Mouse (Mus musculus): ENCODE measurements around the gene Sptbn4. TPM values are rescaled to one million over a fixed set of nuclear protein-coding genes. Genes with fewer than 3 reads are reported as not detected.
"Not testable (repeated sequence)": the region's sequence is repeated elsewhere in the genome, so short reads cannot be mapped to it uniquely, and the experiment has no call there.

Gene Sptbn4
- 0.06 and 0.09 TPM in 2 replicates for polyA plus RNA-seq (2015; fragmentation: Nextera tagmentation; extraction: Ambion mirVana)

- Histone ChIP-seq H3K4me2 (peak within 1 kb of the TSS; percentile 90), H3K36me3 (replicated peaks) (peaks cover 27% of the 10 kb centered on the region), H3K4me3 (replicated peaks) (peak within 1 kb of the TSS; percentile 80), H3K9me3 (replicated peaks) (no peaks in the 10 kb centered on the region), H3K27ac (replicated peaks) (peak within 1 kb of the TSS; percentile 97), H3K4me1 (replicated peaks) (peaks cover 54% of the 10 kb centered on the region), H3K9ac (peak within 1 kb of the TSS; percentile 93), H3K27me3 (peaks cover 46% of the 10 kb centered on the region)
- peak; percentile 78 for ATAC-seq (ENCODE audit: insufficient read depth)
- WGBS (ENCODE audit: insufficient replicate concordance), result 1% methylated on average over 54 of the region's 54 CpGs
Measured at GRCm38 (mm10) chr7:27447419-27448286, at the start of gene Sptbn4, which contains the start of gene Blvrb. Gene Sptbn4, minus strand, starts transcription at chr7:27447686. Gene Blvrb, plus strand, starts transcription at chr7:27447978.

- not testable (repeated sequence) for H3K27me3 ChIP-seq; H3K9me3 ChIP-seq (replicated peaks); H3K4me3 ChIP-seq (replicated peaks); H3K4me2 ChIP-seq; H3K9ac ChIP-seq; H3K36me3 ChIP-seq (replicated peaks); ATAC-seq (ENCODE audit: insufficient read depth); H3K27ac ChIP-seq (replicated peaks)
- 66% methylated on average over 9 of the region's 9 CpGs for WGBS (ENCODE audit: insufficient replicate concordance)
- peaks cover 58% of the 10 kb centered on the region for H3K4me1 ChIP-seq (replicated peaks)
Measured at GRCm38 (mm10) chr7:27494659-27495367, 47.3 kb upstream of the Sptbn4 start.

- peaks cover 72% of the 10 kb centered on the region for H3K4me1 ChIP-seq (replicated peaks)
- peaks cover 18% of the 10 kb centered on the region for H3K36me3 ChIP-seq (replicated peaks)
- ATAC-seq (ENCODE audit: insufficient read depth), result no peak
- H3K4me3 ChIP-seq (replicated peaks), result no peak overlapping the region
- 0 out of 2 replicates have a peak overlapping the region, but pooled peaks have one; percentile 3 for H3K27ac ChIP-seq (replicated peaks)
- 70% methylated on average over 5 of the region's 5 CpGs for WGBS (ENCODE audit: insufficient replicate concordance)
- H3K9me3 ChIP-seq (replicated peaks), result no peaks in the 10 kb centered on the region
- no peak overlapping the region for H3K4me2 ChIP-seq
- no peaks in the 10 kb centered on the region for H3K27me3 ChIP-seq
- H3K9ac ChIP-seq, result no peak overlapping the region
Measured at GRCm38 (mm10) chr7:27493450-27493849, 46.0 kb upstream of the Sptbn4 start.

GRCm38 (mm10) chr7:27493022-27493421, 45.5 kb upstream of the Sptbn4 start:
- H3K36me3 ChIP-seq (replicated peaks), result peaks cover 18% of the 10 kb centered on the region
- no peak overlapping the region for H3K4me3 ChIP-seq (replicated peaks)
- peaks cover 76% of the 10 kb centered on the region for H3K4me1 ChIP-seq (replicated peaks)
- ATAC-seq (ENCODE audit: insufficient read depth), result no peak
- no peaks in the 10 kb centered on the region for H3K9me3 ChIP-seq (replicated peaks)
- H3K27ac ChIP-seq (replicated peaks), result peak overlapping the region; percentile 3; the same call in 1 of the 2 replicates
- WGBS (ENCODE audit: insufficient replicate concordance), result 42% methylated on average over 3 of the region's 3 CpGs
- H3K27me3 ChIP-seq, result no peaks in the 10 kb centered on the region
- no peak overlapping the region for H3K4me2 ChIP-seq
- no peak overlapping the region for H3K9ac ChIP-seq

- H3K36me3 ChIP-seq (replicated peaks), result peaks cover 18% of the 10 kb centered on the region
- H3K4me1 ChIP-seq (replicated peaks), result peaks cover 70% of the 10 kb centered on the region
- no peak for ATAC-seq (ENCODE audit: insufficient read depth)
- H3K9me3 ChIP-seq (replicated peaks), result no peaks in the 10 kb centered on the region
- H3K27ac ChIP-seq (replicated peaks), result peak overlapping the region; percentile 95
- H3K4me3 ChIP-seq (replicated peaks), result peak overlapping the region; percentile 5; the same call in 1 of the 2 replicates
- H3K4me2 ChIP-seq, result peak overlapping the region; percentile 91
- H3K27me3 ChIP-seq, result no peaks in the 10 kb centered on the region
- WGBS (ENCODE audit: insufficient replicate concordance), result 74% methylated on average over 7 of the region's 7 CpGs
- H3K9ac ChIP-seq, result 0 out of 2 replicates have a peak overlapping the region, but pooled peaks have one; percentile 80
Measured at GRCm38 (mm10) chr7:27491856-27492255, 44.4 kb upstream of the Sptbn4 start.

- Histone ChIP-seq H3K4me1 (replicated peaks) (peaks cover 74% of the 10 kb centered on the region), H3K9me3 (replicated peaks) (no peaks in the 10 kb centered on the region), H3K4me3 (replicated peaks) (peak overlapping the region; percentile 63), H3K27ac (replicated peaks) (peak overlapping the region; percentile 95), H3K36me3 (replicated peaks) (peaks cover 18% of the 10 kb centered on the region), H3K27me3 (no peaks in the 10 kb centered on the region), H3K9ac (peak overlapping the region; percentile 80), H3K4me2 (peak overlapping the region; percentile 91)
- ATAC-seq (ENCODE audit: insufficient read depth), result peak; percentile 84
- under 1% methylated on average over 33 of the region's 33 CpGs for WGBS (ENCODE audit: insufficient replicate concordance)
Measured at GRCm38 (mm10) chr7:27490543-27491329, 43.2 kb upstream of the Sptbn4 start.

GRCm38 (mm10) chr7:27490227-27490542, 42.7 kb upstream of the Sptbn4 start:
- peak overlapping the region; percentile 63 for H3K4me3 ChIP-seq (replicated peaks)
- H3K4me2 ChIP-seq, result peak overlapping the region; percentile 91
- ATAC-seq (ENCODE audit: insufficient read depth), result no peak
- WGBS (ENCODE audit: insufficient replicate concordance), result 23% methylated on average over 4 of the region's 4 CpGs
- peaks cover 18% of the 10 kb centered on the region for H3K36me3 ChIP-seq (replicated peaks)
- H3K9ac ChIP-seq, result peak overlapping the region; percentile 80
- peaks cover 80% of the 10 kb centered on the region for H3K4me1 ChIP-seq (replicated peaks)
- H3K27me3 ChIP-seq, result no peaks in the 10 kb centered on the region
- peak overlapping the region; percentile 95 for H3K27ac ChIP-seq (replicated peaks)
- no peaks in the 10 kb centered on the region for H3K9me3 ChIP-seq (replicated peaks)

GRCm38 (mm10) chr7:27489270-27489869, 41.9 kb upstream of the Sptbn4 start:
- peak overlapping the region; percentile 91 for H3K4me2 ChIP-seq
- H3K4me3 ChIP-seq (replicated peaks), result peak overlapping the region; percentile 63
- H3K27ac ChIP-seq (replicated peaks), result peak overlapping the region; percentile 95
- WGBS (ENCODE audit: insufficient replicate concordance), result 85% methylated on average over 25 of the region's 25 CpGs
- no peaks in the 10 kb centered on the region for H3K9me3 ChIP-seq (replicated peaks)
- H3K27me3 ChIP-seq, result no peaks in the 10 kb centered on the region
- peaks cover 81% of the 10 kb centered on the region for H3K4me1 ChIP-seq (replicated peaks)
- peaks cover 18% of the 10 kb centered on the region for H3K36me3 ChIP-seq (replicated peaks)
- no peak for ATAC-seq (ENCODE audit: insufficient read depth)
- peak overlapping the region; percentile 80; the same call in 1 of the 2 replicates for H3K9ac ChIP-seq

GRCm38 (mm10) chr7:27487740-27488268, 40.3 kb upstream of the Sptbn4 start:
- H3K27ac ChIP-seq (replicated peaks), result peak overlapping the region; percentile 95
- H3K4me3 ChIP-seq (replicated peaks), result peak overlapping the region; percentile 84
- peaks cover 84% of the 10 kb centered on the region for H3K4me1 ChIP-seq (replicated peaks)
- peak overlapping the region; percentile 86 for H3K4me2 ChIP-seq
- H3K36me3 ChIP-seq (replicated peaks), result peaks cover 18% of the 10 kb centered on the region
- no peak for ATAC-seq (ENCODE audit: insufficient read depth)
- peak overlapping the region; percentile 95 for H3K9ac ChIP-seq
- no peaks in the 10 kb centered on the region for H3K27me3 ChIP-seq
- WGBS (ENCODE audit: insufficient replicate concordance), result 3% methylated on average over 13 of the region's 13 CpGs
- H3K9me3 ChIP-seq (replicated peaks), result no peaks in the 10 kb centered on the region
